Mouse (Mus musculus) myocyte (in vitro differentiated cells): ENCODE results near the gene Tgds.

Source experiments
- CEBPB ChIP-seq: IDR thresholded peaks from 2 replicates; pipeline ENCODE4 v1.6.1; 2011; ENCODE audit warnings: mild to moderate bottlenecking, moderate library complexity; ENCODE audit not compliant: poor library complexity, insufficient read depth, severe bottlenecking
- E2F4 ChIP-seq: IDR thresholded peaks from one replicate; pipeline ENCODE4 v1.6.1; 2011; ENCODE audit warnings: mild to moderate bottlenecking, control low read depth, moderate library complexity; ENCODE audit not compliant: insufficient read depth
- MAX ChIP-seq: IDR thresholded peaks from one replicate; pipeline ENCODE4 v1.6.1; 2011; ENCODE audit warnings: low read depth, mild to moderate bottlenecking, control low read depth
- MYOD1 ChIP-seq, 3 experiments: IDR thresholded peaks; one replicate each; pipeline ENCODE4 v1.6.1; 2011; ENCODE audit warnings: control low read depth in 2 of 3, low read depth in 2 of 3, mild to moderate bottlenecking in 2 of 3, moderate library complexity in 1 of 3; ENCODE audit not compliant: insufficient read length in 2 of 3, control insufficient read depth in 1 of 3
- POLR2A ChIP-seq: IDR thresholded peaks from one replicate; pipeline ENCODE4 v1.6.1; 2011; ENCODE audit warnings: low read depth, mild to moderate bottlenecking, control low read depth, moderate library complexity; ENCODE audit not compliant: insufficient read length
- POLR2AphosphoS2 ChIP-seq: IDR thresholded peaks from one replicate; pipeline ENCODE4 v1.6.1; 2011; ENCODE audit warnings: low read depth, control low read depth; ENCODE audit not compliant: insufficient read length
- REST ChIP-seq: IDR thresholded peaks from one replicate; pipeline ENCODE4 v1.6.1; 2011; ENCODE audit warnings: mild to moderate bottlenecking, control low read depth, moderate library complexity; ENCODE audit not compliant: insufficient read depth, insufficient read length
- SRF ChIP-seq: IDR thresholded peaks from one replicate; pipeline ENCODE4 v1.6.1; 2011; ENCODE audit warnings: low read depth; ENCODE audit not compliant: control insufficient read depth, insufficient read length
- TCF12 ChIP-seq: IDR thresholded peaks from one replicate; pipeline ENCODE4 v1.6.1; 2011; ENCODE audit warnings: mild to moderate bottlenecking, control low read depth; ENCODE audit not compliant: poor library complexity, insufficient read depth, severe bottlenecking
- USF1 ChIP-seq: IDR thresholded peaks from one replicate; pipeline ENCODE4 v1.6.1; 2011; ENCODE audit warnings: low read depth, mild to moderate bottlenecking, control low read depth, moderate library complexity

GRCm38 (mm10) chr14:118179251-118179650, 46.7 kb upstream of the Tgds start:
- no peak for TF ChIP-seq POLR2A
- no peak for TF ChIP-seq REST
- TF ChIP-seq MYOD1 (IDR thresholded peaks at IDR 0.05; ENCODE audit: control insufficient read depth in 1 of 3, insufficient read length in 2 of 3, low read depth in 2 of 3): no peak
- TF ChIP-seq POLR2AphosphoS2: no peak
- no peak for TF ChIP-seq USF1
- no peak for TF ChIP-seq MAX
- no peak for TF ChIP-seq TCF12
- no peak for TF ChIP-seq CEBPB
- no peak for TF ChIP-seq E2F4
- no peak for TF ChIP-seq SRF
